Mouse (Mus musculus) liver, embryonic 12.5 days (tissue): Measurements from ENCODE around the gene Zfp217. TPM values are rescaled to one million over a fixed set of nuclear protein-coding genes. Genes with fewer than 3 reads are reported as not detected.
A peak's percentile ranks its signal among the peaks of the same experiment; 100 is the strongest.

Experiments used
- ATAC-seq: fragments of 200-750 bp; cut with Nextera tagmentation; 2 replicates; pipeline ENCODE4 v1.8.0; 2017; ENCODE audit warnings: moderate number of reproducible peaks, mild to moderate bottlenecking, moderate library complexity
- H3K27ac ChIP-seq: fragments of 300-500 bp; sonication (generic); 2 replicates; pipeline ENCODE4 v1.5.1; 2016; ENCODE audit warnings: mild to moderate bottlenecking
- H3K27me3 ChIP-seq: fragments of 300-500 bp; sonication (generic); replicated peaks from 2 replicates; pipeline ENCODE4 v1.6.1; 2016; ENCODE audit warnings: mild to moderate bottlenecking, moderate library complexity
- H3K36me3 ChIP-seq: fragments of 300-500 bp; sonication (generic); 2 replicates; pipeline ENCODE4 v1.6.1; 2016; ENCODE audit warnings: mild to moderate bottlenecking, moderate library complexity
- H3K4me1 ChIP-seq: fragments of 300-500 bp; sonication (generic); 2 replicates; pipeline ENCODE4 v1.6.1; 2016
- H3K4me2 ChIP-seq: fragments of 300-500 bp; sonication (generic); 2 replicates; pipeline ENCODE4 v1.6.1; 2016; ENCODE audit warnings: mild to moderate bottlenecking, moderate library complexity
- H3K4me3 ChIP-seq: fragments of 300-500 bp; sonication (generic); 2 replicates; pipeline ENCODE4 v1.5.1; 2016; ENCODE audit warnings: mild to moderate bottlenecking, moderate library complexity
- H3K9ac ChIP-seq: fragments of 300-500 bp; sonication (generic); 2 replicates; pipeline ENCODE4 v1.6.1; 2016; ENCODE audit warnings: mild to moderate bottlenecking, moderate library complexity
- H3K9me3 ChIP-seq: fragments of 300-500 bp; sonication (generic); replicated peaks from 2 replicates; pipeline ENCODE4 v1.6.1; 2016; ENCODE audit warnings: mild to moderate bottlenecking, moderate library complexity
- WGBS: fragments of 180-500 bp; shearing (Covaris S2); methylation state at CpG from one replicate; pipeline ENCODE4 v1.1.7; 2016; ENCODE audit not compliant: insufficient replicate concordance; 5-methylcytosine and 5-hydroxymethylcytosine counted together
- polyA plus RNA-seq: library from polyadenylated mRNA; unstranded; fragments of >200 nt; fragmentation: Nextera tagmentation; extraction: Ambion mirVana; gene quantifications from 2 replicates; pipeline ENCODE4 v1.2.1, GENCODE M21; 2016

Zfp217 gene
- polyA plus RNA-seq: 3.8 and 4.5 TPM in 2 replicates

GRCm38 (mm10) chr2:170147661-170148153 lies at the start of gene Zfp217:
Gene Zfp217 (minus strand): TSS chr2:170148103.
- Histone ChIP-seq H3K4me2 (peak within 1 kb of the TSS; percentile 65), H3K36me3 (peaks cover 26% of the 10 kb centered on the region), H3K4me3 (peak within 1 kb of the TSS; percentile 62), H3K9me3 (no peaks in the 10 kb centered on the region), H3K9ac (peak within 1 kb of the TSS; percentile 78), H3K27me3 (no peaks in the 10 kb centered on the region), H3K27ac (peak within 1 kb of the TSS; percentile 97), H3K4me1 (peaks cover 88% of the 10 kb centered on the region)
- ATAC-seq: peak; percentile 48
- 23% methylated on average over 14 of the region's 14 CpGs for WGBS

DNA sequence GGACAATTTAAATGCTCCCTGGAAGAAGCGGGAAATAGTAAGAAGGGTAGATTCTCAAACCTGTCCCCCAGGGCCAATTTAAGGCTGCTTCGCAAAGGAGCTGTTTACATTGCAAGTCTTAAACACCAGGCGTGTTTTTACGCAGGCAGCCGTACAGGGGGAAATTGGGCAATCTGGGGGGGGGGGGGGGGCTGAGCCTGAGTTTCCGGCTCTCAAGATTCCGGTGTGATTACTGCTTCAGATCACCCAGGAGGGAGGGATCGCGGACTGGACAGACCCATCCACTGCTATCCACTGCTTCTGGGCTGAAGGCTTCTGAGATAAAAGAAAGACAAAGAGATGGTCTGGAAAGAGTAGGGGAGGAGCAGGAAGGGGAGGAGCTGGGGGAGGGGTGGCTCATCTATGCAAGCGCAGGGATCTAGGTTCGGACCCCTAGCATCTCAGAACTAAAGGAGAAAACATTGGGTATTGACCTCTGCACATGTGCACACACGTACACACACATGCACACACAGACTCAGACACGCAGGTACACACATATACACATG lies 47.7 kb upstream of the Zfp217 start:
- Histone ChIP-seq H3K4me1 (peaks cover 33% of the 10 kb centered on the region), H3K4me2 (no peak overlapping the region)
- 49% methylated on average over 13 of the region's 13 CpGs for WGBS

DNA sequence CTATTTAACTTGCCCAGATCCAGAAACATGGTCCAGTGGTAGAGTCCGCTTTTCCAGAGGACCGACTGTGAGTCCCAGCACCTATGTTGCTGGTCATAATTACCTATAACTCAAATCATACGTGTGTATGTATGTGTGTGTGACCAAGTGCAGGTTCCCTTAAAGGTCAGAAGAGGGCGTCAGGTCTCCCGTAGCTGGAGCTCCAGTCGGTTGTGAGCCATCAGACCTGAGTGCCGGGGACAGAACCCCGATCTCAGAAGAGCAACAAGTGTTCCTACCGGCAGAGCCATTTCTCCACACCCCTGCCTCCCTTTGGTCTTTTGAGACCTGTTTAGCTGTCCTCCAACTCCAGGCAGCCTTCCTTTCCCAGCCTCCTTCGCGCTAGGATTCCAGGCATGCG lies 46.9 kb upstream of the Zfp217 start:
- no peak overlapping the region for H3K9ac ChIP-seq
- H3K4me1 ChIP-seq: peaks cover 34% of the 10 kb centered on the region
- no peak for ATAC-seq
- WGBS: 87% methylated on average over 12 of the region's 12 CpGs
- no peak overlapping the region for H3K4me2 ChIP-seq
- H3K4me3 ChIP-seq: no peak overlapping the region
- no peak overlapping the region for H3K27ac ChIP-seq
- no peaks in the 10 kb centered on the region for H3K9me3 ChIP-seq
- no peaks in the 10 kb centered on the region for H3K27me3 ChIP-seq
- no peaks in the 10 kb centered on the region for H3K36me3 ChIP-seq

More for the DNA sequence above, 47.7 kb upstream of the Zfp217 start:
- Histone ChIP-seq H3K27me3 (no peaks in the 10 kb centered on the region), H3K4me3 (no peak overlapping the region), H3K36me3 (no peaks in the 10 kb centered on the region), H3K9me3 (no peaks in the 10 kb centered on the region), H3K27ac (no peak overlapping the region), H3K9ac (no peak overlapping the region)
- ATAC-seq: no peak

- no peak; the same call in 1 of the 2 replicates for ATAC-seq
- Histone ChIP-seq H3K4me1 (peaks cover 38% of the 10 kb centered on the region), H3K4me2 (peak overlapping the region; percentile 67), H3K9ac (peak overlapping the region; percentile 44; the same call in 1 of the 2 replicates), H3K36me3 (no peaks in the 10 kb centered on the region), H3K4me3 (peak overlapping the region; percentile 34), H3K27ac (peak overlapping the region; percentile 78), H3K9me3 (no peaks in the 10 kb centered on the region), H3K27me3 (no peaks in the 10 kb centered on the region)
- 34% methylated on average over 6 of the region's 6 CpGs for WGBS
Observed at GRCm38 (mm10) chr2:170193850-170194249, 45.9 kb upstream of the Zfp217 start.

GRCm38 (mm10) chr2:170193211-170193610 lies 45.3 kb upstream of the Zfp217 start:
- H3K27ac ChIP-seq: peak overlapping the region; percentile 78
- ATAC-seq: peak; percentile 62

GRCm38 (mm10) chr2:170192731-170193149 lies 44.8 kb upstream of the Zfp217 start:
- Histone ChIP-seq H3K9ac (peak overlapping the region; percentile 44; the same call in 1 of the 2 replicates), H3K4me3 (peak overlapping the region; percentile 34; the same call in 1 of the 2 replicates)

More at GRCm38 (mm10) chr2:170193211-170193610, 45.3 kb upstream of the Zfp217 start:
- Histone ChIP-seq H3K9ac (peak overlapping the region; percentile 44; the same call in 1 of the 2 replicates), H3K4me1 (peaks cover 38% of the 10 kb centered on the region), H3K27me3 (no peaks in the 10 kb centered on the region), H3K4me2 (peak overlapping the region; percentile 67), H3K36me3 (no peaks in the 10 kb centered on the region), H3K4me3 (peak overlapping the region; percentile 34), H3K9me3 (no peaks in the 10 kb centered on the region)
- 3% methylated on average over 10 of the region's 10 CpGs for WGBS

DNA sequence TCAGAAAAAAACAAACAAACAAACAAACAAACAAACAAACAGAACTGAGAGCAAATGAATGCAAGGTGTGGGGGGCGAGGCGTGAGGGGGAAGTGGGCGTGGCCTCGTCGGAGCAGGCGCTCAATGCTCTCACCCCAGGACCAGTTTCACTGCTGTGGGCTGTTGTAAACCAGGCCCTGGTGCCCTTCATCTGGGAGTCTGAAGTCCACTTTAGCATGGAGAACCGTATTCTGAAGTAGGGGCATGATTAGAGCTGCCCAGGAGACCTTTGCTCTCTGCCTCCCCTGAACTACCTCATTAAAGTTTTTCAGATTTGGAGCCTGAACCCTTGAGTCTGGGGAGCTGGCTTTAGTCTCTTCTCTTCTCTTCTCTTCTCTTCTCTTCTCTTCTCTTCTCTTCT lies 40.8 kb upstream of the Zfp217 start:
- Histone ChIP-seq H3K27me3 (no peaks in the 10 kb centered on the region), H3K9ac (no peak overlapping the region), H3K9me3 (no peaks in the 10 kb centered on the region), H3K4me2 (no peak overlapping the region), H3K4me1 (peaks cover 40% of the 10 kb centered on the region), H3K36me3 (no peaks in the 10 kb centered on the region), H3K4me3 (no peak overlapping the region), H3K27ac (no peak overlapping the region)
- no peak for ATAC-seq
- WGBS: 80% methylated on average over 7 of the region's 7 CpGs

More at GRCm38 (mm10) chr2:170192731-170193149, 44.8 kb upstream of the Zfp217 start:
- Histone ChIP-seq H3K4me2 (peak overlapping the region; percentile 67), H3K9me3 (no peaks in the 10 kb centered on the region), H3K36me3 (no peaks in the 10 kb centered on the region), H3K4me1 (peaks cover 38% of the 10 kb centered on the region), H3K27me3 (no peaks in the 10 kb centered on the region), H3K27ac (peak overlapping the region; percentile 78)
- WGBS: 11% methylated on average over 7 of the region's 7 CpGs
- ATAC-seq: peak; percentile 53

GRCm38 (mm10) chr2:170185137-170185837 lies 37.4 kb upstream of the Zfp217 start:
- WGBS: 47% methylated on average over 4 of the region's 4 CpGs
- Histone ChIP-seq H3K9me3 (no peaks in the 10 kb centered on the region), H3K4me3 (peak overlapping the region; percentile 64), H3K9ac (peak overlapping the region; percentile 66), H3K27me3 (no peaks in the 10 kb centered on the region), H3K4me1 (peaks cover 26% of the 10 kb centered on the region), H3K27ac (peak overlapping the region; percentile 76), H3K4me2 (peak overlapping the region; percentile 88), H3K36me3 (no peaks in the 10 kb centered on the region)
- 0 out of 2 replicates have a peak, but pooled peaks have one; percentile 28 for ATAC-seq

- H3K4me1 ChIP-seq: peaks cover 29% of the 10 kb centered on the region
- WGBS: under 1% methylated on average over 33 of the region's 33 CpGs
- peak; percentile 85 for ATAC-seq
Observed at GRCm38 (mm10) chr2:170184175-170184983, 36.5 kb upstream of the Zfp217 start.

DNA sequence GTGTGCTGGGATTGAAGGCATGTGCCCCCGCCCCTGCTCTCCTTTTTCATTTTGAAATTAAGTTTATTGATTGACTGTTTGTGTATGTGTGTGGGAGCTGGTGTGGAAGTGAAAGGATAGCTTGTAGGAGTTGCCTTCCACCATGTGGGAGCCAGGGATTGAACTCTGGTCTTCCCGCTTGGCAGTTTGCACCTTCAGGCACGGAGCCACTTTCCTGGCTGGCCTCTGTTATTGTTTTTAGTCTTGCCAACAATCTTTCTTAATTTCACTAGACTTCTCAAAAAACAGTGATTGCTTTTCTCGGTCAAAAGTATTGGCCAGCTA lies 35.9 kb upstream of the Zfp217 start:
- no peaks in the 10 kb centered on the region for H3K36me3 ChIP-seq
- WGBS: 73% methylated on average over 4 of the region's 4 CpGs

More at GRCm38 (mm10) chr2:170184175-170184983, 36.5 kb upstream of the Zfp217 start:
- H3K36me3 ChIP-seq: no peaks in the 10 kb centered on the region
- peak overlapping the region; percentile 76 for H3K27ac ChIP-seq
- H3K9me3 ChIP-seq: no peaks in the 10 kb centered on the region
- peak overlapping the region; percentile 66 for H3K9ac ChIP-seq
- H3K4me2 ChIP-seq: peak overlapping the region; percentile 88
- H3K27me3 ChIP-seq: no peaks in the 10 kb centered on the region
- H3K4me3 ChIP-seq: peak overlapping the region; percentile 64

GRCm38 (mm10) chr2:170181862-170182261 lies 34.0 kb upstream of the Zfp217 start:
- ATAC-seq: no peak
- H3K27ac ChIP-seq: no peak overlapping the region
- H3K9ac ChIP-seq: no peak overlapping the region
- 67% methylated on average over 6 of the region's 6 CpGs for WGBS
- H3K9me3 ChIP-seq: no peaks in the 10 kb centered on the region
- no peaks in the 10 kb centered on the region for H3K36me3 ChIP-seq
- H3K4me2 ChIP-seq: no peak overlapping the region
- no peak overlapping the region for H3K4me3 ChIP-seq
- no peaks in the 10 kb centered on the region for H3K27me3 ChIP-seq
- H3K4me1 ChIP-seq: peaks cover 41% of the 10 kb centered on the region

More for the DNA sequence above, 35.9 kb upstream of the Zfp217 start:
- H3K4me1 ChIP-seq: peaks cover 31% of the 10 kb centered on the region
- no peak overlapping the region for H3K27ac ChIP-seq
- no peaks in the 10 kb centered on the region for H3K9me3 ChIP-seq
- no peak overlapping the region for H3K9ac ChIP-seq
- H3K27me3 ChIP-seq: no peaks in the 10 kb centered on the region
- H3K4me2 ChIP-seq: peak overlapping the region; percentile 88
- peak overlapping the region; percentile 64 for H3K4me3 ChIP-seq
- no peak for ATAC-seq
